Mouse (Mus musculus): ENCODE results near the gene Rab28. TPM values are rescaled to one million over a fixed set of nuclear protein-coding genes. Genes with fewer than 3 reads are reported as not detected.

Rab28 gene
- polyA plus RNA-seq, 1 experiment from 2014 or later = 41.0 TPM

DNA sequence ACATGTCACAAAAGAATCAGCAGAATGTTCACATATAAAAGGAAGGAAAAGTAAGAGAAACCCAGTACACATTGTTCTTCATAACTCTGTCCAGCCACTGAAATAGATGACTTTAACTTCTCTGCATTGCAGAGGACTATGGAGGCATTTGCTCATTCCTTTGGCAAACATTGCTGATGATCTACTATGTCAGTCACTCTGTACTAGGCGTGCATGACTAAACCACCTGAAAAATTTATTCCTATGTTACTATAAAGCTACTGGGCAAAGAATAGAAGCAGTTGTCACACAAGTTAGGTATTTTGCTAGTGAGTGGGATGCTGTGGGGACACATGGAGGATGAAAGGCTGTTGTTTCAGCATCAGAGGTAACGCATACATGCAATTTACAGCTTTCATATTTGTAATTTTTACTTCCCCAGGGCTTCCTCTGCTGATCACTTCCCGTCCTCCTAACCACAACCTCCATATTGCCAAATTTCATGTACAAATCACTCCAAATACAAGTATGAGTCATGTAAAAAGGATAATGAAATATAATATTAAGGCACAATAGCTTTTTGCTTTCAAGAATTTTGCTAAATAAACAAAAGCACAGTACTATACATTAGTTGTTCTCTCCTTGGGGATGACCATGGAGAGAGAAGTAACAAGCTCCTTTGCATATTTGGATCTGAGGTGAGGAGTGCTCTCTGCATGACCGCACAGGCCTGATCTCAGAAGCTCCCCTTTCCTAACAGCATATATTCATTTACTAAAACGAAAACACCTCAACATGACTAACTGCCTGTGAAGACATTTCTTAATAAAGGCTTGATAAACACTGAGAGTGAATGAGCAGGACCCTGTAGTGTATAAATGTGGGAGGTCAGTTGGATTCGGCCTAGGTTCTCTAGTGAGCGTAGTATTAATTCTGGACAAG is 80.5 kb downstream of the Rab28 start:
- DNase-seq (ENCODE audit: low spot score) = no peak

GRCm38 (mm10) chr5:41625544-41625943 is 82.4 kb downstream of the Rab28 start:
- DNase-seq (ENCODE audit: low spot score) = no peak

DNA sequence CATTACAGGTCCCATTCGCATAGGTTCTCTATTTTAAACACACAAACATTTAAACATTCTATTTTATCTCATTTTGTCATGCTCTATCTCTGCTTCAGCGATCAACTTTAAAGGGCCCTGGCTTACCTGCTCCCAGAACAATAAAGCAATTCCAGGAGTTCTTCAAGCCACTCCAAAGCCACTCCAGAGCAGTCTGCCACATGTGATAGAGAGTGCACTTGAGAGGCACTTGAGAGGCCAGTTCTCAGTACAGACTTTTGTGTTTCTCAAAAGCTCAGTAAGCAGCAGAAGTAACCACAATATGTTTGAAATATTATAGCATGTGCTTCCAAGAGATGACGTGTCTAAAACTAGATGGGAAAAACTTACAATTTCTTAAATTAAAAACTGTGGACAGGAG is 86.2 kb downstream of the Rab28 start:
- DNase-seq (ENCODE audit: low spot score) = no peak

DNA sequence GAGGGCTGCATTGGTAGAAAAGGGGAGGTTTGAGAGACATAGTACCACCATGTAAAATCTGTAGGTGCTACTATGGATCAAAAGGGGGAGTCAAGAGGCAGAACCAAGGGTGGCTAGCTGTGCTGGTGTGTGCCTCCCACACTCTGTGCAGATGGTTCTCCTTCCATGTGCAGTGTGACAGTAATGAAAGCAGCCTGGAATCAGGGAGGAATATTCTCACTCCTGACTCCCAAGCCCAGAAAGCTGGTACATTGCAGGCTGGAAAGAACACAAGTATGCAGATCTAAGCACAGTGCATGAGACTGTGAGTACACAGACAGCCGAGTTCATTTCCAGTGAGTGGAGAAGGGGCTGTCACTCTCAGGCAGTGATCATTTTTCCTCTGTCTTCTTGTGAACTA is 89.0 kb downstream of the Rab28 start:
- DNase-seq (ENCODE audit: low spot score) = no peak

DNA sequence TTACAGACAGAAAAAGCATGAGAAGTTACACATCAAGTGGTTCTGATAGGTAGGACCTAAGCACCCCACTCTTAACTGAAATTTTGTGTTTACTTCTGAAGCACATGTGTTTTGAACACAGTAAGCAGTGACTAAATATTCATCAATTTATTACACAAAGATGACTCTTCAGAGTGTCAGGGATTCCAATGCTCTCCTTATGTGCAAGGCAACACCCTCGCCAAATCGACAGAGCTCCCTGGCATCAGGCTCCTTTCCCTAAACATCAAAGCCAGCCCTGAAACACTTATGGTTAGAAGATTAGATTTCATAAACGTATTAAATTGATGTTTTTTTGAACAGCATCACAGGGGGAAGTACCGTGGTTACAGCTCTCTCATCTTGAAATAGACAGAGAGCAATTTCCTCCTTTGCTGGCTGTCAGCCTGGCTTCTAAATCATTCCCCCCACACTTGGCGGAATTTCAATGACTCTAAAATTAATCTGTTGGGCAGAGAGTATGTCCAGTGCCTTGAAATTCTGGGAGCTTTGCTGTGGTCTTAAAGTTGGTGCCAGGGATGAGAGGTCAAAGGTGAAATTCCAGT is 97.4 kb downstream of the Rab28 start:
- no peak for DNase-seq (ENCODE audit: low spot score)

DNA sequence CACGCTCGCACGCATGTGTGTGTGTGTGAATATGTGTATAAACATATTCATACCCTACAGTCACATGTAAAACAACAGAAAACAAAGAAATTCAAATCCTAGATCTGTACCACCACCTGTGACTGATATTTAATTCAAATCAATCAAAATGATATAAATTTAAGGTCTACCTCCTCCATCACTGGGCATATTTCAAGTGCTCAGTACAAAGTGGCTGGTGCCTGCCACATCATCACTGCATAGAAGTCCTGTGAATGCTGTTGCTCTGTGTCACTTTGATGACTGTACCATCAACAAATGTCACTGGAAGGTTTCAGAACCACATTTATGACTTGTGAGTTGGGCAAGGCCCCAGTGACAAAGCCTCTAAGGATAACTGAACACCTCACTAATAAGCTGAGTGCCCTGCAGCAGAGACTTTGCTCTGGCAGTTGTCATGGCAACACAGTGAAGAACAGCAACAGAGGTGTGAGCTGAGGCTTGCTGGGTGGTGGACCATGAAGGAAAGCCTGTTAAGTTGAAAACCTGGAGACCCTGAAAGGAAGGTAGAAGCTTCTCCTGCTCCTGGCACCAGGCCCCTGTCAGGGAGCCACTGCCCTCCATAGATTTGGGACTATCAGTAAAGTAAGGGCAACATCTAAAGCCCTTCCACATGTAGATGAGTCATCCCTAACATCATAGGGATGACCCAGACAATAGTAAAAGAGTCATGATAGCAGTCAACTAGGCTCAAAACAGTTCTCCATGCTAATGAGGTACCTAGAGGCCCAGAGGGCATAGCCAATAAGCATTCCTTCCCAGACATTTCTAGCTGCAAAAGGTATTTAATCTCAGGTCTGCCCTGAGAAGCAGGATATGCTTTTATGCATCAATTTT is 111.5 kb downstream of the Rab28 start:
- DNase-seq (ENCODE audit: low spot score) = no peak

DNA sequence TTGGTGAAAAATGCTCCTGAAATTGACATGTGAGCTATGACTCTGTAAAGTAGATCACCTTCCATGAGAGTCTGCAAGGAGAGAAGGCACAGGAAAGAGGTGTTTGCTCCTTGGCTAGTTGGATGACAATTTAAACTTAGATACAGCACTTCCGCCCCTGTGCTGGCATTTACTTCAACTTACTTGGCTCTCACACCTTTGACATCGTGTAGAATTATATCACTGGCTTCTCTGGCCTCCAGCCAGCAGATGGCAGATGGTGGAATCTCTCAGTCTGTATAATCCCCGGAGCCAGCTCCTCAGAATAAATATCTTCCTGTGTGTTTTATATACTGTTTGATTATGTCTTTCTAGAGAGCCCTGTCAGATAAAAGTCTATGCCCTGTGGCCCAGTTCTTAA is 112.8 kb downstream of the Rab28 start:
- DNase-seq (ENCODE audit: low spot score) = no peak

DNA sequence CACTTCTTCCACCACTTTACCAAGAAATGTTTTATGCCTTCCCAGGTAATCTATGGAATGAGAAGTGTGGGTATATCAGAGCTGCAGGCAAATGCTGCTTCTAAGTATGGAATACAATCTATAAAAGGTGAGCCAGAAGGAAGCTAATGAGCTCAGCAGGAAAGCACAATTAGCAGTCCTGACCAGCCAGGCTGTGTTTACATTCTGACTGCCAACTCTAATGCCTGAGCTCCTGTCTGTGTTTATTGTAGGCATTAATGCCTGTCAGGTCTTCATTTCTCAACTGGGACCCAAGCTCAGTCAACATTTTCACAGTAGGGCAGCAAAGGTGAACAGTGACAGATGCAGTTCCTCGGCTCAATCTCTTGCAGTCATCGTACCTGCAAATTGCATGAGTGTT is 129.9 kb downstream of the Rab28 start:
- no peak for DNase-seq (ENCODE audit: low spot score)

Other genes with a start within 250 kb of the Rab28 start
- not detected in 2 replicates for gene Nkx3-2, start 56.3 kb upstream of the Rab28 start, polyA plus RNA-seq (2015; fragmentation: Nextera tagmentation; extraction: Ambion mirVana)
- gene Bod1l, start 136.2 kb upstream of the Rab28 start, polyA plus RNA-seq (2015; fragmentation: Nextera tagmentation; extraction: Ambion mirVana) = 25.6 and 31.8 TPM in 2 replicates

All from thymus, postnatal 0 days (tissue).